Mouse (Mus musculus) heart, embryonic 14.5 days (tissue): ENCODE measurements around the gene Bbs1. TPM values are rescaled to one million over a fixed set of nuclear protein-coding genes. Genes with fewer than 3 reads are reported as not detected.

Experiments
- polyA plus RNA-seq: library from polyadenylated mRNA; unstranded; fragments of >200 nt; fragmentation: Nextera tagmentation; extraction: Ambion mirVana; gene quantifications from 2 replicates; pipeline ENCODE4 v1.2.1, GENCODE M21; 2014

Gene Bbs1
- polyA plus RNA-seq, 1 experiment from 2014 or later = 2.4 TPM

Other genes starting within 250 kb of the Bbs1 start
- gene Gm960, start 208.0 kb downstream of the Bbs1 start, polyA plus RNA-seq = 1.1 TPM in 2 replicates
- 0.24 and 0.27 TPM in 2 replicates for gene Sptbn2, start 195.5 kb downstream of the Bbs1 start, polyA plus RNA-seq
- gene Rbm4b, start 150.1 kb downstream of the Bbs1 start, polyA plus RNA-seq = 34.1 and 35.2 TPM in 2 replicates
- gene Rbm4, start 112.7 kb downstream of the Bbs1 start, polyA plus RNA-seq = 55.9 and 63.1 TPM in 2 replicates
- 20.9 and 24.4 TPM in 2 replicates for gene Gm21992, start 95.0 kb downstream of the Bbs1 start, polyA plus RNA-seq
- gene Rbm14, start 95.0 kb downstream of the Bbs1 start, polyA plus RNA-seq = 41.5 and 42.6 TPM in 2 replicates
- 38.8 and 39.0 TPM in 2 replicates for gene Ccs, start 67.3 kb downstream of the Bbs1 start, polyA plus RNA-seq
- not detected in 2 replicates for gene Ccdc87, start 67.3 kb downstream of the Bbs1 start, polyA plus RNA-seq
- gene Ctsf, start 51.5 kb downstream of the Bbs1 start, polyA plus RNA-seq = 36.9 and 39.2 TPM in 2 replicates
- 1.5 and 2.0 TPM in 2 replicates for gene Actn3, start 28.7 kb downstream of the Bbs1 start, polyA plus RNA-seq
- 7.2 and 8.2 TPM in 2 replicates for gene Zdhhc24, start 28.0 kb downstream of the Bbs1 start, polyA plus RNA-seq
- gene Dpp3, start 21.7 kb upstream of the Bbs1 start, polyA plus RNA-seq = 60.8 and 71.8 TPM in 2 replicates
- 0.51 and 0.81 TPM in 2 replicates for gene Peli3, start 36.5 kb upstream of the Bbs1 start, polyA plus RNA-seq
- 110 and 111 TPM in 2 replicates for gene Mrpl11, start 55.5 kb upstream of the Bbs1 start, polyA plus RNA-seq
- 0.18 TPM in 1 of 2 replicates, not detected in the other for gene Npas4, start 83.7 kb upstream of the Bbs1 start, polyA plus RNA-seq
- gene Slc29a2, start 117.2 kb upstream of the Bbs1 start, polyA plus RNA-seq = 10.2 and 10.9 TPM in 2 replicates
- gene B4gat1, start 132.2 kb upstream of the Bbs1 start, polyA plus RNA-seq = 49.9 and 53.1 TPM in 2 replicates
- 1.3 and 1.4 TPM in 2 replicates for gene AC124502.3, start 132.3 kb upstream of the Bbs1 start, polyA plus RNA-seq
- 27.5 and 31.2 TPM in 2 replicates for gene Brms1, start 134.7 kb upstream of the Bbs1 start, polyA plus RNA-seq
- 1.9 and 2.7 TPM in 2 replicates for gene Rin1, start 143.9 kb upstream of the Bbs1 start, polyA plus RNA-seq
- 15.3 and 16.8 TPM in 2 replicates for gene Cd248, start 161.4 kb upstream of the Bbs1 start, polyA plus RNA-seq
- gene Tmem151a, start 178.9 kb upstream of the Bbs1 start, polyA plus RNA-seq = 3.7 and 3.9 TPM in 2 replicates
- 112 and 122 TPM in 2 replicates for gene Yif1a, start 181.9 kb upstream of the Bbs1 start, polyA plus RNA-seq
- 4.4 and 5.4 TPM in 2 replicates for gene Cnih2, start 191.9 kb upstream of the Bbs1 start, polyA plus RNA-seq
- 223 and 231 TPM in 2 replicates for gene Rab1b, start 200.4 kb upstream of the Bbs1 start, polyA plus RNA-seq
- 16.5 and 20.7 TPM in 2 replicates for gene Klc2, start 211.9 kb upstream of the Bbs1 start, polyA plus RNA-seq